Mouse (Mus musculus) cortical plate, adult 2 months (tissue): ENCODE measurements around the gene Adam10. TPM values are rescaled to one million over a fixed set of nuclear protein-coding genes. Genes with fewer than 3 reads are reported as not detected.

Experiments
- H3K27ac ChIP-seq: fragments of 200-500 bp; 2 replicates; pipeline ENCODE4 v1.5.1; 2012; ENCODE audit warnings: low read length, control low read depth, inconsistent platforms; ENCODE audit not compliant: insufficient read depth
- H3K4me1 ChIP-seq: fragments of 200-500 bp; 2 replicates; pipeline ENCODE4 v1.6.1; 2011; ENCODE audit warnings: low read length; ENCODE audit not compliant: control insufficient read depth, insufficient read depth
- H3K4me3 ChIP-seq: fragments of 200-500 bp; 2 replicates; pipeline ENCODE4 v1.5.1; 2011; ENCODE audit warnings: mild to moderate bottlenecking, low read length, control low read depth; ENCODE audit not compliant: insufficient read depth
- CTCF ChIP-seq: fragments of 200-500 bp; IDR thresholded peaks from 2 replicates; pipeline ENCODE4 v1.5.1; 2011; ENCODE audit warnings: mild to moderate bottlenecking, control low read depth, low read length; ENCODE audit not compliant: insufficient read depth; ENCODE audit errors: extremely low read depth
- POLR2A ChIP-seq: fragments of 200-500 bp; IDR thresholded peaks from 2 replicates; pipeline ENCODE4 v1.6.1; 2011; ENCODE audit warnings: mild to moderate bottlenecking, low read length, control low read depth; ENCODE audit not compliant: insufficient read depth; ENCODE audit errors: extremely low read depth
- polyA plus RNA-seq: library from polyadenylated mRNA; depleted of rRNA; stranded (reverse); fragments of >200 nt; gene quantifications from 2 replicates; pipeline ENCODE4 v1.2.3, GENCODE M21; 2012

The Adam10 gene
- polyA plus RNA-seq, 1 experiment: 37.5 TPM

GRCm38 (mm10) chr9:70760974-70761373, 82.2 kb downstream of the Adam10 start:
- no peaks in the 10 kb centered on the region for H3K4me1 ChIP-seq
- H3K4me3 ChIP-seq: no peak overlapping the region
- H3K27ac ChIP-seq: no peak overlapping the region
- no peak for TF ChIP-seq CTCF
- no peak for TF ChIP-seq POLR2A

- no peak overlapping the region for H3K27ac ChIP-seq
- no peak for TF ChIP-seq POLR2A
- TF ChIP-seq CTCF: no peak
- H3K4me1 ChIP-seq: no peaks in the 10 kb centered on the region; the same call in 1 of the 2 replicates
- no peak overlapping the region for H3K4me3 ChIP-seq
Observed at GRCm38 (mm10) chr9:70775517-70775916, 96.7 kb downstream of the Adam10 start.

GRCm38 (mm10) chr9:70782191-70782590, 103.4 kb downstream of the Adam10 start:
- TF ChIP-seq POLR2A (no peak), CTCF (no peak)
- Histone ChIP-seq H3K4me3 (no peak overlapping the region), H3K27ac (no peak overlapping the region), H3K4me1 (no peaks in the 10 kb centered on the region)

- H3K27ac ChIP-seq: no peak overlapping the region
- no peak overlapping the region for H3K4me3 ChIP-seq
- H3K4me1 ChIP-seq: no peaks in the 10 kb centered on the region
- TF ChIP-seq POLR2A (no peak), CTCF (no peak)
Observed at GRCm38 (mm10) chr9:70788705-70789104, 109.9 kb downstream of the Adam10 start.

GRCm38 (mm10) chr9:70790621-70791020, 111.8 kb downstream of the Adam10 start:
- H3K4me1 ChIP-seq: peaks cover 7% of the 10 kb centered on the region
- no peak for TF ChIP-seq POLR2A
- no peak for TF ChIP-seq CTCF
- H3K27ac ChIP-seq: no peak overlapping the region
- H3K4me3 ChIP-seq: no peak overlapping the region

GRCm38 (mm10) chr9:70794643-70795438, 116.0 kb downstream of the Adam10 start:
- Histone ChIP-seq H3K27ac (no peak overlapping the region), H3K4me3 (no peak overlapping the region), H3K4me1 (peaks cover 7% of the 10 kb centered on the region)
- TF ChIP-seq CTCF (no peak), POLR2A (no peak)

GRCm38 (mm10) chr9:70795439-70795757, 116.6 kb downstream of the Adam10 start:
- H3K4me1 ChIP-seq: peaks cover 7% of the 10 kb centered on the region
- H3K4me3 ChIP-seq: no peak overlapping the region
- TF ChIP-seq CTCF: no peak
- TF ChIP-seq POLR2A: no peak
- no peak overlapping the region for H3K27ac ChIP-seq

- Histone ChIP-seq H3K4me1 (peaks cover 1% of the 10 kb centered on the region; the same call in 1 of the 2 replicates), H3K27ac (no peak overlapping the region), H3K4me3 (no peak overlapping the region)
- TF ChIP-seq CTCF (no peak), POLR2A (no peak)
Observed at GRCm38 (mm10) chr9:70800588-70801315, 122.0 kb downstream of the Adam10 start.

- Histone ChIP-seq H3K4me3 (no peak overlapping the region), H3K27ac (no peak overlapping the region), H3K4me1 (peaks cover 1% of the 10 kb centered on the region; the same call in 1 of the 2 replicates)
- TF ChIP-seq CTCF: no peak
- TF ChIP-seq POLR2A: no peak
Observed at GRCm38 (mm10) chr9:70801761-70802160, 123.0 kb downstream of the Adam10 start.

GRCm38 (mm10) chr9:70802816-70803215, 124.0 kb downstream of the Adam10 start:
- H3K4me3 ChIP-seq: no peak overlapping the region
- TF ChIP-seq CTCF (no peak), POLR2A (no peak)
- H3K4me1 ChIP-seq: peaks cover 1% of the 10 kb centered on the region; the same call in 1 of the 2 replicates
- no peak overlapping the region for H3K27ac ChIP-seq
